Mouse (Mus musculus): Measurements from ENCODE around the gene Eva1c. TPM values are rescaled to one million over a fixed set of nuclear protein-coding genes. Genes with fewer than 3 reads are reported as not detected.

The Eva1c gene
- total and polyA plus RNA-seq, 3 experiments: 0.92 to 2.1 (median 1.3) TPM

GRCm38 (mm10) chr16:90890683-90891082, 64.2 kb downstream of the Eva1c start:
- intact Hi-C loops (cut with DNase I): no loop called here
- H3K27ac ChIP-seq: no peak overlapping the region
- H3K9ac ChIP-seq (ENCODE audit: low read depth, low read length): no peak overlapping the region
- DNase-seq: no peak
- H3K36me3 ChIP-seq (ENCODE audit: control insufficient read depth, insufficient read depth, low read length): no peaks in the 10 kb centered on the region
- no peaks in the 10 kb centered on the region for H3K79me2 ChIP-seq (replicated peaks; ENCODE audit: control insufficient read depth, insufficient read depth, low read length)
- WGBS: 91% methylated on average over 9 of the region's 9 CpGs
- no peaks in the 10 kb centered on the region for H3K27me3 ChIP-seq (ENCODE audit: control insufficient read depth, insufficient read depth, low read length)
- H3K4me1 ChIP-seq (ENCODE audit: control insufficient read depth, insufficient read depth, low read length): peaks cover 11% of the 10 kb centered on the region
- H3K4me3 ChIP-seq: no peak overlapping the region
- TF ChIP-seq EP300 (IDR thresholded peaks at IDR 0.05; ENCODE audit: insufficient read depth, low read depth, low read length) (no peak), CTCF (IDR thresholded peaks at IDR 0.05) (no peak), POLR2A (IDR thresholded peaks at IDR 0.05; ENCODE audit: insufficient read depth, low read depth, low read length) (no peak)

- WGBS: 27% methylated on average over 14 of the region's 14 CpGs
- Histone ChIP-seq H3K27ac (no peak overlapping the region), H3K4me1 (ENCODE audit: control insufficient read depth, insufficient read depth, low read length) (peaks cover 7% of the 10 kb centered on the region), H3K79me2 (replicated peaks; ENCODE audit: control insufficient read depth, insufficient read depth, low read length) (no peaks in the 10 kb centered on the region), H3K27me3 (ENCODE audit: control insufficient read depth, insufficient read depth, low read length) (no peaks in the 10 kb centered on the region), H3K9ac (ENCODE audit: low read depth, low read length) (no peak overlapping the region), H3K36me3 (ENCODE audit: control insufficient read depth, insufficient read depth, low read length) (no peaks in the 10 kb centered on the region), H3K4me3 (no peak overlapping the region)
- peak in 1 of 2 experiments; percentile 37 for DNase-seq
- TF ChIP-seq CTCF (IDR thresholded peaks at IDR 0.05): no peak
- no peak for TF ChIP-seq POLR2A (IDR thresholded peaks at IDR 0.05; ENCODE audit: insufficient read depth, low read depth, low read length)
- no peak for TF ChIP-seq EP300 (IDR thresholded peaks at IDR 0.05; ENCODE audit: insufficient read depth, low read depth, low read length)
- intact Hi-C loops (cut with DNase I): no loop called here
Measured at GRCm38 (mm10) chr16:90891601-90892000, 65.1 kb downstream of the Eva1c start.

DNA sequence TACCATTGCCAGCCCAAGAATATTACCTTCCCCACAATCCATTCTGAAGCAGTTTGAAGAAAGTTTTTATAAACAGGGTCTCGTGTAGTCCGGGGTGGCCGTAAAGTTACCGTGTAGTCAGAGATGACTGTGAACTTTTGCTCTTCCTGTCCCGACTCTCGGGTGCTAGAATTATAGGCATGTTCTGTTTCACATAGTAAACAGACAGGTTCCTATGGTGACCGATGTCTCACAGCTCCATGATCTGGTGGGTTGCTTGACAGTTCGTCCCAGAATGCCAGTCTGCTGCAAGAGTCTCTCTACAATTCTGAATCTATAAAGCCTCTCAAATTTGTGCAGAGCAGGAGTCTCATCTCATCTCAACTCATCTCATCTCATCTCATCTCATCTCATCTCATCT, 65.6 kb downstream of the Eva1c start:
- DNase-seq: no peak
- Histone ChIP-seq H3K79me2 (replicated peaks; ENCODE audit: control insufficient read depth, insufficient read depth, low read length) (no peaks in the 10 kb centered on the region), H3K9ac (ENCODE audit: low read depth, low read length) (no peak overlapping the region), H3K36me3 (ENCODE audit: control insufficient read depth, insufficient read depth, low read length) (no peaks in the 10 kb centered on the region), H3K4me1 (ENCODE audit: control insufficient read depth, insufficient read depth, low read length) (peaks cover 7% of the 10 kb centered on the region), H3K27me3 (ENCODE audit: control insufficient read depth, insufficient read depth, low read length) (no peaks in the 10 kb centered on the region), H3K4me3 (no peak overlapping the region), H3K27ac (no peak overlapping the region)
- intact Hi-C loops (cut with DNase I): no loop called here
- 13% methylated on average over 8 of the region's 8 CpGs for WGBS
- TF ChIP-seq EP300 (IDR thresholded peaks at IDR 0.05; ENCODE audit: insufficient read depth, low read depth, low read length) (no peak), POLR2A (IDR thresholded peaks at IDR 0.05; ENCODE audit: insufficient read depth, low read depth, low read length) (no peak), CTCF (IDR thresholded peaks at IDR 0.05) (no peak)

DNA sequence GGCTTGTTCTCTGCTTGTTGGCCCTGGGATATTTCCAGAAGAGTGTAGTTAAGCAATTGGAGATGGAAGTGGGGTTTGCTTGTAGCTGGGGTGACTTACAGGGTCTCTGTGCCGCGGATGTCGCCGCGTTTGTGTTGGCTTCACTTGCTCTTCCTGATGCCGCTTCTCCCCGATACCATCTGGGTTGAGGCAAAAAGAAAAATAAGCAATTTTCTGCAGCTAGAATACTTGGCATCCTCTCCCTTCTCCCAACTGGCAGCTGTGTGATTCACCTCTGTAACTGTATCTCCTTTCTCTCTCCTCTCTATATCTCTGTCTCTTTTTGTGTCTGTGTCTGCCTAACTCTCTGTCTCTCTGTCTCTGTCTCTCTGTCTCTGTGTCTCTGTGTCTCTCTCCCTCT, 66.5 kb downstream of the Eva1c start:
- Histone ChIP-seq H3K79me2 (replicated peaks; ENCODE audit: control insufficient read depth, insufficient read depth, low read length) (no peaks in the 10 kb centered on the region), H3K27me3 (ENCODE audit: control insufficient read depth, insufficient read depth, low read length) (no peaks in the 10 kb centered on the region), H3K4me3 (no peak overlapping the region), H3K27ac (no peak overlapping the region), H3K36me3 (ENCODE audit: control insufficient read depth, insufficient read depth, low read length) (no peaks in the 10 kb centered on the region), H3K4me1 (ENCODE audit: control insufficient read depth, insufficient read depth, low read length) (peaks cover 7% of the 10 kb centered on the region), H3K9ac (ENCODE audit: low read depth, low read length) (no peak overlapping the region)
- no peak for TF ChIP-seq POLR2A (IDR thresholded peaks at IDR 0.05; ENCODE audit: insufficient read depth, low read depth, low read length)
- no peak for TF ChIP-seq EP300 (IDR thresholded peaks at IDR 0.05; ENCODE audit: insufficient read depth, low read depth, low read length)
- no peak for TF ChIP-seq CTCF (IDR thresholded peaks at IDR 0.05)
- DNase-seq: no peak
- WGBS: 63% methylated on average over 7 of the region's 7 CpGs
- intact Hi-C loops (cut with DNase I): no loop called here

DNA sequence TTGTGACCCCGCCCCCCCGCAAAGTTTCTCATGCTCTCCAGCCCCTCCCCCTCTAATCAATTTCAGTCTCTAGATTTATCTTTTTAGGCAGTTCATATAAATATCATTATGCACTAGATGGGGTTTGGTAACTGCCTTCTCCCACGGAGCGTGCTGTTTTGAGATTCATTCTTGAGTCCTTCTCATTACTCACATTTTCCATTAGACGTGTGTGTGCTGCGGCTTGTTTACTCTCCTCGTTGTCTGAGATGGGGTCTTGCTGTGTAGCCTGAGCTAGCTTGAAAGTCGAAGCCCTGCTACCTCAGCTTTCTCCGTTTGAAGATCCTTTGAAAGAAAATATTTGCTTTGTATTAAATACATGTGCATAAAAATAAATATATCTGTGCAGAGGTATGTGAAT, 67.3 kb downstream of the Eva1c start:
- H3K9ac ChIP-seq (ENCODE audit: low read depth, low read length): no peak overlapping the region
- no peak overlapping the region for H3K4me3 ChIP-seq
- H3K27me3 ChIP-seq (ENCODE audit: control insufficient read depth, insufficient read depth, low read length): no peaks in the 10 kb centered on the region
- TF ChIP-seq CTCF (IDR thresholded peaks at IDR 0.05): no peak
- no peak for TF ChIP-seq POLR2A (IDR thresholded peaks at IDR 0.05; ENCODE audit: insufficient read depth, low read depth, low read length)
- TF ChIP-seq EP300 (IDR thresholded peaks at IDR 0.05; ENCODE audit: insufficient read depth, low read depth, low read length): no peak
- H3K79me2 ChIP-seq (replicated peaks; ENCODE audit: control insufficient read depth, insufficient read depth, low read length): no peaks in the 10 kb centered on the region
- H3K36me3 ChIP-seq (ENCODE audit: control insufficient read depth, insufficient read depth, low read length): no peaks in the 10 kb centered on the region
- no peak for DNase-seq
- 54% methylated on average over 9 of the region's 9 CpGs for WGBS
- peaks cover 7% of the 10 kb centered on the region for H3K4me1 ChIP-seq (ENCODE audit: control insufficient read depth, insufficient read depth, low read length)
- intact Hi-C loops (cut with DNase I): no loop called here
- H3K27ac ChIP-seq: no peak overlapping the region

- DNase-seq: peak; percentile 58 to 71
- H3K79me2 ChIP-seq (replicated peaks; ENCODE audit: control insufficient read depth, insufficient read depth, low read length): no peaks in the 10 kb centered on the region
- peaks cover 6% of the 10 kb centered on the region; the same call in 1 of the 2 replicates for H3K4me1 ChIP-seq (ENCODE audit: control insufficient read depth, insufficient read depth, low read length)
- TF ChIP-seq POLR2A (IDR thresholded peaks at IDR 0.05; ENCODE audit: insufficient read depth, low read depth, low read length): no peak
- peak; percentile 71; the same call in 1 of the 2 replicates for TF ChIP-seq EP300 (IDR thresholded peaks at IDR 0.05; ENCODE audit: insufficient read depth, low read depth, low read length)
- H3K36me3 ChIP-seq (ENCODE audit: control insufficient read depth, insufficient read depth, low read length): no peaks in the 10 kb centered on the region
- intact Hi-C loops (cut with DNase I): no loop called here
- H3K27me3 ChIP-seq (ENCODE audit: control insufficient read depth, insufficient read depth, low read length): no peaks in the 10 kb centered on the region
- no peak overlapping the region for H3K4me3 ChIP-seq
- no peak overlapping the region for H3K27ac ChIP-seq
- no peak overlapping the region for H3K9ac ChIP-seq (ENCODE audit: low read depth, low read length)
- 64% methylated on average over 3 of the region's 3 CpGs for WGBS
Measured at GRCm38 (mm10) chr16:90897651-90898050, 71.1 kb downstream of the Eva1c start.

Data from heart, adult 2 months (tissue).